Mouse (Mus musculus) kidney, postnatal 0 days (tissue): ENCODE measurements around the gene Eme1. TPM values are rescaled to one million over a fixed set of nuclear protein-coding genes. Genes with fewer than 3 reads are reported as not detected.

Experiments used
- ATAC-seq: fragments of 200-750 bp; cut with Nextera tagmentation; replicated peaks from 2 replicates; pipeline ENCODE4 v1.8.0; 2017; ENCODE audit warnings: low read depth, moderate number of reproducible peaks, moderate TSS enrichment, moderate library complexity; ENCODE audit not compliant: low FRiP score
- DNase-seq: peaks from one replicate; pipeline ENCODE4 v3.0.0-alpha.2; 2016; ENCODE audit warnings: low spot score
- H3K27ac ChIP-seq: fragments of 300-500 bp; sonication (generic); 2 replicates; pipeline ENCODE4 v1.5.1; 2014; ENCODE audit warnings: mild to moderate bottlenecking
- H3K27me3 ChIP-seq: fragments of 300-500 bp; sonication (generic); 2 replicates; pipeline ENCODE4 v1.6.1; 2014; ENCODE audit warnings: low read length, mixed read lengths; ENCODE audit not compliant: insufficient read depth
- H3K36me3 ChIP-seq: fragments of 300-500 bp; sonication (generic); 2 replicates; pipeline ENCODE4 v1.6.1; 2014; ENCODE audit warnings: low read length, mixed read lengths; ENCODE audit not compliant: insufficient read depth
- H3K4me1 ChIP-seq: fragments of 300-500 bp; sonication (generic); replicated peaks from 2 replicates; pipeline ENCODE4 v1.6.1; 2014; ENCODE audit warnings: antibody characterized with exemption, low read length, mixed read lengths; ENCODE audit not compliant: insufficient read depth
- H3K4me2 ChIP-seq: fragments of 300-500 bp; sonication (generic); 2 replicates; pipeline ENCODE4 v1.6.1; 2014; ENCODE audit warnings: mild to moderate bottlenecking, low read length, moderate library complexity, mixed read lengths
- H3K4me3 ChIP-seq: fragments of 300-500 bp; sonication (generic); replicated peaks from 2 replicates; pipeline ENCODE4 v1.5.1; 2014; ENCODE audit warnings: low read depth, low read length
- H3K9ac ChIP-seq: fragments of 300-500 bp; sonication (generic); 2 replicates; pipeline ENCODE4 v1.6.1; 2014; ENCODE audit warnings: low read depth, low read length
- H3K9me3 ChIP-seq: fragments of 300-500 bp; sonication (generic); replicated peaks from 2 replicates; pipeline ENCODE4 v1.6.1; 2016; ENCODE audit warnings: low read length, inconsistent platforms, mixed read lengths
- CTCF ChIP-seq: IDR thresholded peaks from 2 replicates; pipeline ENCODE4 v1.5.1; 2016; ENCODE audit warnings: antibody characterized with exemption, low read depth, mild to moderate bottlenecking, moderate library complexity
- WGBS: fragments of 180-500 bp; shearing (Covaris S2); extraction: QIAGEN DNeasy Blood & Tissue Kit; methylation state at CpG from one replicate; pipeline ENCODE4 v1.1.7; 2014; 5-methylcytosine and 5-hydroxymethylcytosine counted together
- polyA plus RNA-seq: library from polyadenylated mRNA; unstranded; fragments of >200 nt; fragmentation: Nextera tagmentation; extraction: Ambion mirVana; gene quantifications from 2 replicates; pipeline ENCODE4 v1.2.1, GENCODE M21; 2015

The Eme1 gene
- polyA plus RNA-seq, 1 experiment from 2014 or later, result 7.9 TPM

- Histone ChIP-seq H3K27me3 (no peaks in the 10 kb centered on the region), H3K9ac (peak overlapping the region; percentile 66), H3K4me3 (no peak overlapping the region; the same call in 1 of the 2 replicates), H3K27ac (peak overlapping the region; percentile 58; the same call in 1 of the 2 replicates), H3K9me3 (no peaks in the 10 kb centered on the region), H3K4me2 (peak overlapping the region; percentile 58), H3K4me1 (peaks cover 11% of the 10 kb centered on the region), H3K36me3 (no peaks in the 10 kb centered on the region)
- 67% methylated on average over 11 of the region's 11 CpGs for WGBS
- no peak for TF ChIP-seq CTCF
- ATAC-seq (no peak), DNase-seq (no peak)
Measured at GRCm38 (mm10) chr11:94602356-94602955, 51.3 kb downstream of the Eme1 start.

GRCm38 (mm10) chr11:94601321-94602281 lies 52.2 kb downstream of the Eme1 start, which contains the start of gene Acsf2:
Gene Acsf2, minus strand, starts transcription at chr11:94601871.
- Histone ChIP-seq H3K4me1 (peaks cover 11% of the 10 kb centered on the region), H3K27ac (peak within 1 kb of the TSS; percentile 58), H3K4me2 (peak within 1 kb of the TSS; percentile 58), H3K9me3 (no peaks in the 10 kb centered on the region), H3K9ac (peak within 1 kb of the TSS; percentile 66), H3K4me3 (peak within 1 kb of the TSS; percentile 50), H3K27me3 (no peaks in the 10 kb centered on the region), H3K36me3 (no peaks in the 10 kb centered on the region)
- DNase-seq, result peak; percentile 89
- peak; percentile 85 for ATAC-seq
- 1% methylated on average over 51 of the region's 52 CpGs for WGBS
- TF ChIP-seq CTCF, result no peak

GRCm38 (mm10) chr11:94600447-94600846 lies 53.3 kb downstream of the Eme1 start:
- no peaks in the 10 kb centered on the region for H3K27me3 ChIP-seq
- no peak for DNase-seq
- WGBS, result 90% methylated on average over 7 of the region's 7 CpGs
- H3K4me3 ChIP-seq, result no peak overlapping the region
- ATAC-seq, result no peak
- H3K9ac ChIP-seq, result no peak overlapping the region
- no peak overlapping the region for H3K27ac ChIP-seq
- H3K4me1 ChIP-seq, result peaks cover 11% of the 10 kb centered on the region
- no peak for TF ChIP-seq CTCF
- no peaks in the 10 kb centered on the region for H3K9me3 ChIP-seq
- H3K4me2 ChIP-seq, result peak overlapping the region; percentile 58; the same call in 1 of the 2 replicates
- no peaks in the 10 kb centered on the region for H3K36me3 ChIP-seq

GRCm38 (mm10) chr11:94598437-94599120 lies 55.2 kb downstream of the Eme1 start:
- H3K27ac ChIP-seq, result no peak overlapping the region
- ATAC-seq, result no peak
- peak; percentile 57 for TF ChIP-seq CTCF
- H3K36me3 ChIP-seq, result no peaks in the 10 kb centered on the region
- H3K4me3 ChIP-seq, result no peak overlapping the region
- no peak overlapping the region for H3K4me2 ChIP-seq
- no peaks in the 10 kb centered on the region for H3K27me3 ChIP-seq
- no peaks in the 10 kb centered on the region for H3K9me3 ChIP-seq
- no peak overlapping the region for H3K9ac ChIP-seq
- peaks cover 11% of the 10 kb centered on the region for H3K4me1 ChIP-seq
- DNase-seq, result no peak
- WGBS, result 38% methylated on average over 6 of the region's 6 CpGs

- H3K4me1 ChIP-seq, result peaks cover 9% of the 10 kb centered on the region
- no peaks in the 10 kb centered on the region for H3K36me3 ChIP-seq
- no peak overlapping the region for H3K4me2 ChIP-seq
- no peak overlapping the region for H3K9ac ChIP-seq
- DNase-seq (no peak), ATAC-seq (no peak)
- H3K9me3 ChIP-seq, result no peaks in the 10 kb centered on the region
- H3K27me3 ChIP-seq, result no peaks in the 10 kb centered on the region
- WGBS, result 60% methylated on average over 4 of the region's 4 CpGs
- H3K27ac ChIP-seq, result no peak overlapping the region
- TF ChIP-seq CTCF, result no peak
- no peak overlapping the region for H3K4me3 ChIP-seq
Measured at GRCm38 (mm10) chr11:94597319-94597718, 56.4 kb downstream of the Eme1 start.
